Mouse (Mus musculus): Measurements from ENCODE around the gene Bmpr1a.

DNA sequence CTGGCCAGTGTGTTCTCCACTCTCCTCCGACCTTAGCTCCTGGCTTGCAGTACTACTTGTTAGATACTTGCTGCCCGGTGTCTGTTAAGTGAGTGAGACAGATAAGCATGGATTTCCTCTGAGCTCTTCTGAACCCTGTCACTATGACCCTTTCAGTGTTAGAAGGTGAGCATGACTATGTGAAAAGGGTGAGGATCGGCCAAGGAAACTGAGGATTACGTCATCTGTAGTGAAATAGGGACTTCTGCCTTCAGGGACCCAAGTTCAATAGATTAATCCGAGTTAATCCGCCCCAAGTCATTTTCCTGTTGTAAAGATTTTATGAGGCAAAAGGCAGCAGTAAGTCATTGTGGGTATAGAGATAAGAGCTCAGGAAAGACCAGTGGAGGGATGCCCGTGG, 2.2 kb upstream of the Bmpr1a start:
- TF ChIP-seq POLR2A (IDR thresholded peaks at IDR 0.05; ENCODE audit: insufficient read depth, low read length) (no peak), EP300 (IDR thresholded peaks at IDR 0.05; ENCODE audit: insufficient read depth, low read depth, low read length) (no peak)

Measured in ES-Bruce4 (cell line).